Mouse (Mus musculus): ENCODE measurements around the gene Tcf15.
A peak's percentile ranks its signal among the peaks of the same experiment; 100 is the strongest.

The Tcf15 gene

DNA sequence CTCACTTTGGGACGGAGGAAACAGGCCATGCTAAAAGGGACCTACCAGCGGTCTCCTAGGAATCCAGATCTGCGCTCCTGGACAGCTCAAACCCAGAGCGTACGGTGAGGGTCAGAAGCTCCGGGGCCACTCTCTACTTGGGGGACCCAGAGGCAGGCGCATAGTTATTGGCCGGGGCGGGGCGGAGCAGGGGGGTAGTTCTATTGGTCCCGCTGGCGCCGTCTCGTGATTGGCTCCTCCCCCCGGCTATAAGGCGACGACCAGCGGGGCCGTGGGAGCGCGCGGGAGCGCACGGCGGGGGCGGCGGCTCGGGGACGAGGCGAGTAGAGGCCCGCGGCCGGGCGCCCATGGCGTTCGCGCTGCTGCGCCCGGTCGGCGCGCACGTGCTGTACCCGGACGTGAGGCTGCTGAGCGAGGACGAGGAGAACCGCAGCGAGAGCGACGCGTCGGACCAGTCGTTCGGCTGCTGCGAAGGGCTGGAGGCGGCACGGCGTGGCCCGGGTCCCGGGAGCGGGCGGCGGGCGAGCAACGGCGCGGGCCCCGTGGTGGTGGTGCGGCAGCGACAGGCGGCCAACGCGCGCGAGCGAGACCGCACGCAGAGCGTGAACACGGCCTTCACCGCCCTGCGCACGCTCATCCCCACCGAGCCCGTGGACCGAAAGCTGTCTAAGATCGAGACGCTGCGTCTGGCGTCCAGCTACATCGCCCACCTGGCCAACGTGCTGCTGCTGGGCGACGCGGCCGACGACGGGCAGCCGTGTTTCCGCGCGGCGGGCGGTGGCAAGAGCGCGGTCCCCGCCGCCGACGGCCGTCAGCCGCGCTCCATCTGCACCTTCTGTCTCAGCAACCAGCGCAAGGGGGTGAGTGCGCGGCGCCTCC, at the start of gene Tcf15:
Gene Tcf15 (plus strand): TSS at position 283 of the 879 bp plus-strand sequence.
- DNase-seq (ENCODE audit: low read depth, low spot score) = no peak

DNA sequence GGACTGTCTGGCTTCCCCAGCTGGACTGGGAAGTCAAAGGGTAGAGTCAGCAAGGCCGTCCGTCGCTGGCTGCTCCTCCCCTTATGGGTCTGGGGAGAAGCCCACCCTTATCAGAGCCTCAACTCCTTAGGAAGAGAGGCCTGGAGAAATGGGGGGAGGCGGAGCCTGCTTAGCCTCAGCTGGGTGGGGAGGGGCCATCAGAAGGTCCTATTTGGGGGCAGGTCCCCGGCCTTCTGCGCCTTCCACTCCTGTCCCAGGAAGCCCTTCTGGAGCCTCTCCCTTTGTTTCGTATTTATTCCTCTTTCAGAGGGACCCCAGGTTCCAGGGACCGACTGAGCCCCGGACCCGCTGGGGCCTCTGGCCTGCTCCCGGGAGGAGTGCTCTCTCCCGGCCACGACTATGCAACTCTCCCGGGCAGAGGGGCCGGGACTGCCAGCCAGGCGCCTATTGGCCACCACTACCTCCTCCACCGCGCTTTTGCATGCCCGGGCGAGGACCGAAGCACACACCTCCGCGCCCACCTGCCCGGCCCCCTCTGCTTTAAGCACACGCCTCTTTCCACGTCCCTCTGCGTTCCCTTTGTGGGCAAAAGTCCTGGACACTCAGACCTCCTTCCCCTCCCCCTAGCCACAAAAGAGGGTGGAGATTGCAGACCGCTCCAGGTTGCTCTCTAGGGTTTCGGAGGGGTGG, 48.4 kb upstream of the Tcf15 start:
- DNase-seq (ENCODE audit: low read depth, low spot score) = no peak

DNA sequence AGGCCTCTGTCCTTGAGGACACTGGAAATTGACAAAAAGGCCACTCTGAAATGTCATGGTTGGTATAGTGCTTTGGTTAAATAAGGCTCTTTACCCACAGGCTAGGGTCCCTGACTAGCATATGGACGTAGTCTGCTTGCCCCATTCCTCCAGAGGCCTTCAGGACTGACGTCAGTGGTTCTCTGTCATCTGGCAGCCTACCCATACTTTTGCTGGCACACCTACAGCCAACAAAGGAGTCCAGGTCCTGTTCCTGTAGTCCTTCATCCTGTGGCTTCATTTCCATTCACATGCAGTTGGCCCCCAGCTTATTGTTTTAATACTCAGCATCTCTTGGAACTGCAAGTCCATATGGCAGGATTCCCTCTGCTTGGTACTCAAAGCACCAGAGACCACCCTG, 46.4 kb upstream of the Tcf15 start:
- no peak for DNase-seq (ENCODE audit: low read depth, low spot score)

DNA sequence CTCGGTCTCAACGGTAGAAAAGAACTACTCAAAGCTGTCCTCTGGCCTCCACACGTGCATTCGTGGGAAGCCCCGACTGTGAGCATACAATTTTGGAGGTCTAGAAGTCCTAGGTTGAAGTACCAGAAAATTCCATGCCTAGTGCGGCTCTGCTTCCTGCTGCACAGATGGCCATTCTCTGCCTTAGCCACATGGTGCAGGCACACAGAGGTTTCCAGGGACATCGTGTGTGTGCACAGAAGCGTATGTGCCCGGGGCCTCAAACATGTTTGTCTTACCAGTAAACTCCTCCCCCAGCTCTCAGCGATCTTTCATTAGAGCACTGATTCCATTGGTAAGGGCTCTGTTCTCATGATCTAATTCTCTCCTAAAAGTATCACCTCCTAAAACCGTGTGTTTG, 45.4 kb upstream of the Tcf15 start:
- DNase-seq (ENCODE audit: low read depth, low spot score) = no peak

DNA sequence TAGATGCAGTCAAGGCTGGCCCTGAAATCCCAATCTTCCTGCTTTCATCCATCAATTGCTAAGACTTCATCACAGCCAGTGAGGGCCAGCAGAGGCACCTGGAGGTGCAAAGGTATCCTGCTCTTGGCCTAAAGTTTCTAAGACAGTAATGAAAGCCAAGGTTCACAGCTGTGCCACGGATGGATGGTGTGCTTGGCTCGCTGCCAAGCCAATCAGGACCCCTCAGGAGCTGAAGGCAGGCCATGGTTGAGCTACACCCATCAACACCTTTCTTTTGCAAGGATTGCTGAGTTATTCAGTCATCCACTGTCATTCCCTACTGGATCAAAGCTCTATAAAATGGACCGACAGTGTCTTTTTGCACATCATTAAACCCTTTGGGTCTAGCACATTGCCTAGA, 43.8 kb upstream of the Tcf15 start:
- no peak for DNase-seq (ENCODE audit: low read depth, low spot score)

DNA sequence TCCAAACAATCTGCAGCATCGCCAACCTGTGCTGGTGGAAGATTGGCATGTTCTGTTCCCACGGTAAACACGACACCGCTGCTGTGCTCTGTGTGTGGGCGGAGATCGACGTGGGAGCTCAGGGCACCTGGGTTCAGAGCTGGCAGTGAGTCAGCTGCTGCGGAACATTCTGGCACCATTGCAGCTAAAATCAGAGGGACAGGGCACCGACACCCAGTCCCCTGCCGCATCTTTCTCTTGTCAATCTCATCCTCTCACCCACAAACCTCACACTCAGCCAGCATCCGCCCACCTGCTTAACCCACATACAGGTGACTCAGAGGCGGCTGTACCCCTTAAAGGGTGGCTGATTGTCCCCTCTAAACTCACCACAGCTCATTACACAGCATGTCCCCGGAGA, 41.6 kb upstream of the Tcf15 start:
- DNase-seq (ENCODE audit: low read depth, low spot score) = peak; percentile 30

DNA sequence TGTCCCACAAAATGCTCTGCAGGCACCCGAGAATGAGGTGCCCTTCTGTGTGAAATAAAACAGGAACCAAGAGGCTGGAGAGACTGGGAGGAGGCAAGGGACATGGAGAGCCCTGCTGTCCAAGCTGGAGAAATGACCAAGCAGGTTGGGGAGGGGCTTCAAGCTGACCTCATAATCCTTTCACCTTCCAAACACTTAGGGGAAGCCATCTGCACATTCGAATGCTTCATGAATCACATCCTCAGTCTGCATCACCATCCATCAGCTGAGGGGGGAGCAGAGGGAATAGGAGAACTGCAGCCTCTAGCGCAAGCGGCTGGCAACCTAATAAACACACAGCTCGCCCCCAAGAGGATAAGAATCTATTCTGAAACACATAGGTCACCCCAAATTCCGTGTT, 41.0 kb upstream of the Tcf15 start:
- DNase-seq (ENCODE audit: low read depth, low spot score) = no peak

DNA sequence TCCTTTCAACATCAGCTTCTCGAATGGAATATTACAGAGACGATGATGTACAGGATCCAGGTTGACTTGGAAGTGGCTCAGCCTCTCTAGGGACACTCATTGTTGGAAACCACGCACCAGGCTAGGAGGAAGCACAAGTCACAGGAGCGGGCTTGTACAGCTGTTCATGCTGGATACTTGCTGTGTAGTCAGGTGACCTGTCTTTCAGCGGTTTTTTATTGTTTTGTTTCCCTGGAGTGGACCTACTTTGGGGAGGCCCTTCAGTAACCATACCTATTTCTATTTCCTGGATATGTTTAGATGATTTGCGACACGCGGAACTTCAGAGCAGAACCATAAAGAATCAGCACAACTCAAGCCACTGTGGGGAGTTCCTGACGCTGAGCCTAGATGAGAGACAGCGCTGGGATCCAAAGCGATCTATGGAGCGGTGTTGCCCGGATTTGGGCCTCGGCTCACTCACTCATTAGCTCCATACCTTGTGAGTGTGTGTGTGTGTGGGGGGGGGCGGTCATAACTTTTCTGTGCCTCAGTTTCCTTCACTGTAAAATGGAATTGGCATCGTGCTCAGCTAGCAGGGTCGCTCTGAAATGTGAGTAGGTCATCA, 38.5 kb upstream of the Tcf15 start:
- DNase-seq (ENCODE audit: low read depth, low spot score) = peak; percentile 19

DNA sequence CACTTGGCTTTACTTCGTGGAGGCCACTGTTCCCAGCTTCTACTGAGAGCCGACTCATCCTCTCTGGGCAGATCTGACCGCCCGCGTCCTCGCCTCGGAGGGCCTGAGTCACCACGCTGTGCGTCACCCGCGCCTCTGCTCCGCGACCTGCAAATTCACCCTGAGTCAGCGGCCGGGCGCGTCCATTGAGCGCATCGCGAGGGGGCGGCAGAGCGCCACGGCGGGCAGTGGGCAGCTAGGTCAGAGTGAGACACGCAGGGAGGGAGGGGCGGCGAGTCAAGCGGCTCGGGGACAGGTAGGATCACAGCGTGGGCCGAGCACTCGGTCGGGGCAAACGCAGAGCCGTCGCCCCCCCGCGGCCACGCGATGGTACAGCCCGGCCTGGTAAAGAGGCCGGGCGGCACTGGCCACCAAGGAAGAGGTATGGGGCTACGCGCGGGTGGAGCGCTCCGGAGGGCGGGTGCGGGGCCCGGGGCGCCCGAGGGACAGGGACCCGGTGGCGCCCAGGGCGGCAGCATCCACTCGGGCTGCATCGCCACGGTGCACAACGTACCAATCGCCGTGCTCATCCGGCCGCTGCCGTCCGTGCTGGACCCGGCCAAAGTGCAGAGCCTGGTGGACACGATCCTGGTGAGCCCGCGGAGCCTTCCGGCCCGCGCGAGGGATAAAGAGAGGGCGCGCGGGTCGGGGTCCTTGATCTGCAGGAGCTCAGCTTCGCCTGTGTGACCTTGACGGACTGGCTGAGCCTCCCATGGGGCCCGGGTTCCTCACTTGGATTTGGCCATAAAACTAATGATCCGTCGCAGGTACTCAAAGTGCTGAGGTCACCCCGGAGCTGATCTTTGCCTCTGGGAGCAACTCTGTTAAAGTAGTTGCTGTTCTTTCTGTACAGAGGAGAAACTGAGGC, 37.8 kb upstream of the Tcf15 start, which contains the start of gene Srxn1:
Gene Srxn1 (plus strand): TSS at position 199 of the 907 bp plus-strand sequence.
- peak; percentile 79 for DNase-seq (ENCODE audit: low read depth, low spot score)

DNA sequence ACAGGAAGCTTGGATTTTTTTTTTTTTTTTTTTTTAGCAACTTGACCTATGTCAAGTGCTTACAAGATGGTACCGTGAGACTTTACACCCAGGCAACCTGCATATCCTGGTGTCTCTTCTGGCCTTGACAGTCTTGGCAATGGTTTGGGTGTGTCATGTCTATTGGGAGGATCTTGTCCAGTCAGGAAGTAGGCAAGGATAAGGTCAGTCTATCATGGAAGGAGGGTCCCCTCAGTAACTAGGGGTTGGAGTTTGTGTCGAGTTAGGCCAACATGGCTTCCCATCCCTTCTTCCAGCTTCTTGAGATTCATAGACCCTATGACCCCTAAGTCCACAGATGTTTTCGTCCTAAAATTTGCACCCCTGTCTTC, 37.2 kb upstream of the Tcf15 start:
- no peak for DNase-seq (ENCODE audit: low read depth, low spot score)

DNA sequence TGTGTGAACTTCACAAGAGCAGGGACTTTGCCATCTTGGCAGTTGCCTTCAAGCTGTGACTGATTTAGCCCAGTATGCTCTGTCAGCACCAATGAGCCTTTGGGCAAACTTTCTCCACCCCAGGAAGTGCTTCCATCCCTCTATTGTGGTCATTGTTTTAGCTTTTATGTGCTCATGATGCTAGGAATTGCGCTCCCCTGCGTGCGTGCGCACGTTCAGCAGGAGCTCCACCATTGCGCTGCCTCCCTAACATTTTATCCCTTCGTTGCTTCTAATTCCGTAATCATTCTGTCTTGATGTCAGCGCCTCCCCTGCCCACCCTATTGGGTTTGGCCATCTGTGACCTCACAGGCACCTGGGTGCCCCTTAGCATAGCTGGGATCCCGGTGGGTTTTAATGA, 36.8 kb upstream of the Tcf15 start:
- no peak for DNase-seq (ENCODE audit: low read depth, low spot score)

DNA sequence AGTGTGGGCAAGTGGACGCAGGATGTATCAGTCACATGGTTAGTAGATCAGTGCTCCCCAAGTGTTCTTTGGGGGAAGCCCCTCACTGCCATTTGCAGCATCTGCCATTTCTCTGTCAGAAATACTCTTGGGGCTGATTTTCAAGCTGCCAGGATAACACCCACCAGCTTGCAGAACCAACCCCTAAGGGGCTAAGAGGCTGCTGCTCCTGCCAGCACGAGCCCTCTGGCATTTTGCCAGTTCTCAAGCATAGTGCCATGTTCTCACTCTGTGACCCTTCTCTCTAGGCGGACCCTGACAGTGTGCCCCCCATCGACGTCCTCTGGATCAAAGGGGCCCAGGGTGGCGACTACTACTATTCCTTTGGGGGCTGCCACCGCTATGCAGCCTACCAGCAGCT, 34.7 kb upstream of the Tcf15 start:
- no peak for DNase-seq (ENCODE audit: low read depth, low spot score)

DNA sequence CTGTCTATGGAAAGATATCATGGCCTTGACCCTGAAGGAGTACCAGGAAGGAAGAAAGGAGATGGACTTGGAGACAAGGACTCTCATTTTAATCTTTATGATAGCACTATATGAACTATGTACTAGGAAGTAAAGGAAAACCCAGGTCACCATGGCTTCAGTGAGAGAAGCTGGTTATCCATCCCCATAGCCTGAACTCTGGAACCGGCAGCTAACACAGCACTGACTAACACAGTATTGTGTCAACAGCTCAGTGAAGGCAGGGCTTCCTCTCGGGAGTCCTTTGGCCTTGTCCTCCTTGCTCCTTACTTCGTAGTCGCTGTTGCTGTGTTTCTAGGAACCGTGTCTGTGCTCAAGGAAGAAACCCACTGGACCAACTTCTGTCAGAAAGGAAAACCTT, 34.0 kb upstream of the Tcf15 start:
- no peak for DNase-seq (ENCODE audit: low read depth, low spot score)

DNA sequence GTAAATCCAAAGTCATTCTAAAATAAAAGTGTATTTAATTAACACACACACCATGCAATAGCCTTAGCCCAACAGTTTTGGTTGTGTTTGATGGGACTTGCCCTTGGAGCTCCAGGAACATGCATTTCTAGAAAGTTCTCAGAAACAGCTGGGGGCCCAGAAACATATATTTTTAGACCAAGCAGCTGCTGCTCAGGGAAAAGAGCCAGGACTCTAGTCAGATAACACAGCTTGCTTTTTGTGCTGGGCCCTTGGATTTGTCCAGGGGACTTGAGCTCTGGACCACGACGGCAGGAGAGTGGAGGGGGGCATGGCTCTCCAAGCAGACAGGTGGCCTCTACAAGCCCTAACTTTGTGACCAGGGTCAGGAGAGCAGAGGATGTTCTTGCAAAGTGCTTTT, 32.0 kb upstream of the Tcf15 start:
- no peak for DNase-seq (ENCODE audit: low read depth, low spot score)

DNA sequence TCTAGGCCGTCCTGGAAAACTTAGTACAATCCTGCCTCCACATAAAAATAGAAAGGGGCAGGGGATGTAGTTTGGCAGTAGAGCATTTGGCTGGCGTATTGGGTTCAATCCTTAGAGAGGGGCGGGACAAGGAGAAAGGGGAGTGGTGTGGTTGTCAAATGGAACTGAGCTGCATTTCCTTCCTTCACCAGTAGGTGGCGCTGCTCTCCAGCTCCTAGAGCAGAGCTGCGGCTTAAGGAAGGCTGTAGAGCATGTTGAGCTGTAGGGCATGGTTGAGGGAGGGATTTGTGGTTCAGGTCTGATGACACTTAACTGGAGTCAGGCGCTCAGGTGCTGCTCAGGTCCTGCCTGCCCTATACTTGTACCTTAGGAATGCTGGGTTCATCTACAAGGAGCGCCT, 31.4 kb upstream of the Tcf15 start:
- peak; percentile 83 for DNase-seq (ENCODE audit: low read depth, low spot score)

DNA sequence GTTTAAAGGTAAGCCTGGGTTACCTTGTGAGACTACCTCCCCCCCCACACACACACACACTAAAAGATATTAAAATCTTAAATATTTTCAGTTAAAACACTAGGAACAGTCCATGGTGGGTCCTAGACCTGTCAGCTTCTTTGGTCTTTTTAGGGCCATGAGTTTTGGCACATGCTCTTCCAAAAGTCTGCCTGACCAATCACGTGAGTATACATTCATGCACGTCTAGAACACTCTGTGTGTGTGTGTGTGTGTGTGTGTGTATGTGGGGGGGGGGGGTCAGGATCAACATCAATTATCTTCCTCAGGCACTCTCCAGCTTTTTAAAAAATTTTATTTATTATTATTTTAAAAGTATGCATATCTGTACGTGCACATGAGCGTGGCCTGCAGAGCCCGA, 30.9 kb upstream of the Tcf15 start:
- DNase-seq (ENCODE audit: low read depth, low spot score) = no peak

DNA sequence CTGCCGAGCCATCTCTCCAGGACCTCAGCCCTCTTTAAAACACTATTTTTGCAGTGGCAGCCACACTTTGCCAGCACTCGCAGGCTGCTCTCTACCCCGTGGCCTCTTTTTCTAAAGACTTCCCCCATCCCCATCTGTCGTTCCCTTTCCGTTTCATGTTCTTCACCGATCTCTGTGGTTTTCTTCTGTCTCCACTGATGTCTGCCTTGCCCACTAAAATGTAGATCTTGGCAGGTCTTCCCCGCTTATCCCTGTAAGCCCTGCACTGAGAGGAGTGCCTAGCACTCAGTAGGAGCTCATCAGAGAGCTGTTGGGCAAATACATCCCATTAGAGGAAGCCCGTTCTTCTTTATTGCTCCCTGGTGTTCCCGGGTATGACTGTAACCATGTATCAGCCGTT, 30.4 kb upstream of the Tcf15 start:
- DNase-seq (ENCODE audit: low read depth, low spot score) = no peak

DNA sequence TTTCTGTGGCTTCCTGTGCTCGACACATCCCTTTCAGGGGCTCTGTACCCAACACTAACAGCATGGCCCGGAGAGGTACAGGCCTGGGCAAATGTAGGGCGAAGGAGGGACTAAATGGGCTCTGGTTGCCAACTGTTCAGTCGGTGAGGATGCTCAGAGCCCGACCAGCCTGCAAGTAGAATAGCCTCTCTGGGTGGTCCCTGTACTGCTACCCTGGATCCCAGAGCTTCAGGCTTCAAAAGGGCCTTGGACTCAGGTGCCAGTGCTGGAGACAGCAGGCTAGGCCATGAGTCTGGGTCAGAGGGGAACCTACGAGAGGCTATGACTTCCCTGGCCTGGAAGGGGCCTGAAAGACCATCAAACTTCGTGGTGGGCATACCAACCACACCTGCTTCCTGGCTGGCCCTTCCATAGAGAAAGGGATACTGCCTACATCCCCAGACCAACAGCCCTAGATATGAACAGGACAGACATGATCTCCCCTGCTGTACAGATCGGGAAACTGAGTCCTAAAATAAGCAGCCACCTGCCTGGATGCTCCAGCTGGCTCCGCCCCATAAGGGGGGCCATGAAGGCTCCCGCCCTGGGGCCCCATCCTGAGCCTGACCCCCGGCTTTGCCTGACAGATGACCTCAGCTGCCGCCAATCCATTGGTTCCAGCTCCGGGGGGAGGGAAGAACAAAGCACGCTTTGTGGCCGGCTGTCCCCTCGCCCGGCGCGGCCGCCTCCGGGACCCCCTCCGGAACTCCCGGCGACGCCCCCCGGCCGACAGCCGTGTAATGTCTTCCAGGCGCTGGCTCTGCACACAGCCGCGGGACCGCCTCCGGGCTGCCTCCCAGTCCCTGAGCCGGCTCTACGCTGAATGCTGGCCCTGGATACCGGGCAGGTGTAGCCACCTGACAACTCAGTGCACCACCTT, 29.0 kb upstream of the Tcf15 start:
- DNase-seq (ENCODE audit: low read depth, low spot score) = no peak

DNA sequence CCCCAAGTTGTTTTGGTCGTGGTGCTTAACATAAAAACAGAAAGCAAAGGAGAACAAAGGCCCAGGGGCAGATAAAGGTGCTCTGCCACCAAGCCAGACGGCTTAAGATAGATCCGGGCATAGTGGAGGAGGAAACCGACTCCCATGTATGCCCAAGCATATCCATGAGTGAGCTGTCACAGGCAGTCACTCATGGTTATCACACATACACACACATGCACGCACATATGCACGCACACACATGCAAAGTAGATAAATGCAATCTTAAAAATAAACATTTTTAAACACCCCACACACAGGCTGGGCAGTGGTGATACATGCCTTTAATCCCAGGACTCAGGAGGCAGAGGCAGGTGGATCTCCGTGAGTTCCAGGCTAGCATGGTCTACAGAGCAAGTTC, 25.7 kb upstream of the Tcf15 start:
- DNase-seq (ENCODE audit: low read depth, low spot score) = no peak

DNA sequence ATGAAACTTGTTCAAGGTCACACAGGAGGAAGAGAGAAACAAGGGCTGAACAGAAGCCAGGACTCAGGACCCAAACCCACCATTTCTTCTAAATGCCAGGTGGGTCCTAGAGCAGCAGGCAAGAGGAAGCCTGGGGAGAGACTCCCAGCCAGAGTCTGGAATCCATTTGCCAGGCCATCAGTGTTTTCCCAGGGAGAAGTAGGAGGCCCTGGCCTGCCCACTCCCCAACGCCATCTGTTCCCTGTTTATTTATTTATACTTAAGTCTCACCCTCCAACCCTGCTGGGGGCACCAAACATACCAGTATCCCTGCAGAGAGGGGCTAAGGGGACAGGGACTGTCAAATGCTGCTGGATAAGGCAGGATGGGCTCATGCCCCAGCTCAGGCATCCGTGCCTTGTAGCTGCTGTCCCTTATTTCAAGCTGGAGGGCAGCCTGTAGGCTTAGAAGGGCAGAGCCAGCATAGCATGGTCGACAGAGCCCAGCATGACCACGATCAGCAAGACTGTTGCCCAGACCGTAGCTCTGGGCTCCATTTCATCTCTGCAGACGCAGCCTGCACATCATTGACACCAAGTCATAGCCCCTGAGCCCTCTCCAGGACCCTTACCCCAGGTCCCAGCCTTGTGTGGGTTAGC, 24.0 kb upstream of the Tcf15 start:
- DNase-seq (ENCODE audit: low read depth, low spot score) = no peak

Measured in CD4-positive helper T cell, adult 2 months (primary cell).